Mouse (Mus musculus) midbrain, embryonic 13.5 days (tissue): Measurements from ENCODE around the gene Rtl8c. TPM values are rescaled to one million over a fixed set of nuclear protein-coding genes. Genes with fewer than 3 reads are reported as not detected.
"Not testable (repeated sequence)": the region's sequence is repeated elsewhere in the genome, so short reads cannot be mapped to it uniquely, and the experiment has no call there.

Experiments used
- ATAC-seq: fragments of 200-750 bp; cut with Nextera tagmentation; 2 replicates; pipeline ENCODE4 v1.8.0; 2017; ENCODE audit warnings: mild to moderate bottlenecking, moderate TSS enrichment, moderate library complexity
- H3K27ac ChIP-seq: fragments of 300-500 bp; sonication (generic); 2 replicates; pipeline ENCODE4 v1.5.1; 2015; ENCODE audit warnings: inconsistent platforms, mild to moderate bottlenecking, moderate library complexity
- H3K27me3 ChIP-seq: fragments of 300-500 bp; sonication (generic); 2 replicates; pipeline ENCODE4 v1.6.1; 2015; ENCODE audit warnings: mild to moderate bottlenecking, inconsistent platforms
- H3K36me3 ChIP-seq: fragments of 300-500 bp; sonication (generic); 2 replicates; pipeline ENCODE4 v1.6.1; 2015; ENCODE audit warnings: mild to moderate bottlenecking, inconsistent platforms
- H3K4me1 ChIP-seq: fragments of 300-500 bp; sonication (generic); replicated peaks from 2 replicates; pipeline ENCODE4 v1.6.1; 2015; ENCODE audit warnings: inconsistent platforms
- H3K4me2 ChIP-seq: fragments of 300-500 bp; sonication (generic); replicated peaks from 2 replicates; pipeline ENCODE4 v1.6.1; 2015; ENCODE audit warnings: moderate library complexity, mild to moderate bottlenecking, inconsistent platforms
- H3K4me3 ChIP-seq: fragments of 300-500 bp; sonication (generic); replicated peaks from 2 replicates; pipeline ENCODE4 v1.5.1; 2015; ENCODE audit warnings: mild to moderate bottlenecking, inconsistent platforms
- H3K9ac ChIP-seq: fragments of 300-500 bp; sonication (generic); replicated peaks from 2 replicates; pipeline ENCODE4 v1.6.1; 2015; ENCODE audit warnings: mild to moderate bottlenecking, inconsistent platforms
- H3K9me3 ChIP-seq: fragments of 300-500 bp; sonication (generic); 2 replicates; pipeline ENCODE4 v1.6.1; 2016; ENCODE audit warnings: mild to moderate bottlenecking, inconsistent platforms
- WGBS: fragments of 180-500 bp; shearing (Covaris S2); methylation state at CpG from one replicate; pipeline ENCODE4 v1.1.7; 2015; 5-methylcytosine and 5-hydroxymethylcytosine counted together
- polyA plus RNA-seq: library from polyadenylated mRNA; unstranded; fragments of >200 nt; fragmentation: Nextera tagmentation; extraction: Ambion mirVana; gene quantifications from 2 replicates; pipeline ENCODE4 v1.2.1, GENCODE M21; 2015

Rtl8c gene
- polyA plus RNA-seq, 1 experiment from 2014 or later, result 173 TPM

DNA sequence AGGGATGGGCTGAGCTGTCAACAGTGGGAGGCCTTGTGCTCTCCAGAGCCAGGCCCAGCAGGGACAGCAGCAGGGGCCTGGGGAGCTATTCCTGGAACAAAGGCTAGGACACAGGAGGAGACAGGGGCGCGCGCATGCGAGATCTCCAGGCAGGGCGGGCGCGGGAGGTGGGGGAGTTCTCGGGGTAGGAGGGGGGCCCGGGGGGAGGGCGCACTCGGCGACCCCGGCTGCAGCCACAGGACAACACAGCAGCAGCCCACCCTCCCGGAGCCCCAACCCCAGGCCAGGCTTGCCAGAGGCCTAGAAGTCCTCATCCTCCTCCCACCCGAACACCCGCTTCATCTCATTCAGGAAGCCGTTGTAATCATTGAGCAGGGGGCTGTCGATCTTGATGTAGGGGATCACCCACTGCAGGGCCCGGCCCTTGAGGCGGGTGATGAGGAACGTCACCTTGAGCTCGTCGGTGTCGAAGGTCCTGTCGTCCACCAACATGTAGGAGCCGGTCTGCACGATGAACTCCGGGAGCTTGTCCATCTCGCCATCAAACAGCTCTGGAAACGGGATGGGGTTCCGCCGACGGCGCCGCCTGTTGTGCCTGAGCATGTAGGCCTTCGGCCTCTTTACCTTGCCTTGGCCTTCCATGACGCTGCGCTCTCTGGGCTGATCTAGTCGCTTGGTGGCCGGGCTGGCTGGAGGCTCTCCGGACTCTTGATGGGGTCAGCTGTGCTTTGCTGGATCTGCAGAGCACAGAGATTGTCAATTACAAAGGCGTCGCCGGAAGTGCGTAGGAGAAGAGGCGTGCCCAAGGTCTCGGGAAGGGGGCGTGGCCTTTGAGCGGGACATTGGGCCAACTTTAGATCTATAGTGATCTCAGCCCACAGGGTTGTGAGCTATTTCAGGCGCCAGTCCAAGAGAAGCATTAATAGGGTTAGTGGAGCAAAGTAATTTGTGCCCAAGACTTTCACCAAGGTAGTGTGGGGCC is 35.4 kb downstream of the Rtl8c start, which contains the start of gene Rtl8a:
TSS of gene Rtl8a (minus strand) at position 703 of the 982 bp plus-strand sequence.
- H3K27ac ChIP-seq, result peak within 1 kb of the TSS; percentile 44
- H3K9ac ChIP-seq, result not testable (repeated sequence)
- ATAC-seq, result peak; percentile 94

GRCm38 (mm10) chrX:53645885-53646284 is 38.1 kb downstream of the Rtl8c start:
- WGBS, result 84% methylated on average over 6 of the region's 6 CpGs
- Histone ChIP-seq H3K27ac (no peak overlapping the region), H3K4me1 (peaks cover 4% of the 10 kb centered on the region), H3K27me3 (no peaks in the 10 kb centered on the region), H3K4me2 (no peak overlapping the region), H3K4me3 (no peak overlapping the region), H3K9me3 (no peaks in the 10 kb centered on the region), H3K9ac (no peak overlapping the region), H3K36me3 (no peaks in the 10 kb centered on the region)
- ATAC-seq, result no peak

More for the DNA sequence above, 35.4 kb downstream of the Rtl8c start, which contains the start of gene Rtl8a:
- H3K9me3 ChIP-seq, H3K27me3 ChIP-seq, H3K36me3 ChIP-seq, H3K4me1 ChIP-seq: not testable (repeated sequence)
- Histone ChIP-seq H3K4me2 (peak within 1 kb of the TSS; percentile 49), H3K4me3 (peak within 1 kb of the TSS; percentile 34)
- WGBS, result 30% methylated on average over 12 of the region's 50 CpGs

GRCm38 (mm10) chrX:53652917-53653316 is 45.1 kb downstream of the Rtl8c start:
- not testable (repeated sequence) for H3K4me2 ChIP-seq, H3K9ac ChIP-seq, H3K36me3 ChIP-seq, H3K4me3 ChIP-seq, H3K27me3 ChIP-seq, H3K27ac ChIP-seq, H3K9me3 ChIP-seq, ATAC-seq, H3K4me1 ChIP-seq
- WGBS, result 73% methylated on average over 4 of the region's 4 CpGs

Other genes with a start within 250 kb of the Rtl8c start
- gene Mospd1, start 237.5 kb upstream of the Rtl8c start, polyA plus RNA-seq, result 55.8 and 62.6 TPM in 2 replicates
- gene Etd, start 173.1 kb upstream of the Rtl8c start, polyA plus RNA-seq, result not detected in 2 replicates
- not detected in 2 replicates for gene Gm14597, start 947 bp downstream of the Rtl8c start, polyA plus RNA-seq
- 176 and 177 TPM in 2 replicates for gene Rtl8a, start 35.6 kb downstream of the Rtl8c start, polyA plus RNA-seq
- gene Rtl8b, start 62.4 kb downstream of the Rtl8c start, polyA plus RNA-seq, result 136 and 139 TPM in 2 replicates
- 0.11 TPM in 1 of 2 replicates, not detected in the other for gene 4930502E18Rik, start 116.8 kb downstream of the Rtl8c start, polyA plus RNA-seq
- gene 1700013H16Rik, start 149.8 kb downstream of the Rtl8c start, polyA plus RNA-seq, result not detected in 2 replicates
- not detected in 2 replicates for gene Zfp36l3, start 168.4 kb downstream of the Rtl8c start, polyA plus RNA-seq
- 1.8 and 1.9 TPM in 2 replicates for gene Xlr, start 189.7 kb downstream of the Rtl8c start, polyA plus RNA-seq